Mouse (Mus musculus) midbrain, embryonic 10.5 days (tissue): ENCODE data around the gene Hist1h1c. TPM values are rescaled to one million over a fixed set of nuclear protein-coding genes. Genes with fewer than 3 reads are reported as not detected.
"Not testable (repeated sequence)": the region's sequence is repeated elsewhere in the genome, so short reads cannot be mapped to it uniquely, and the experiment has no call there.

Experiments
- DNase-seq: peaks from one replicate; pipeline ENCODE4 v3.0.0-alpha.2; 2017; ENCODE audit warnings: low spot score
- H3K27ac ChIP-seq: fragments of 300-500 bp; sonication (generic); replicated peaks from 2 replicates; pipeline ENCODE4 v1.5.1; 2016; ENCODE audit warnings: mild to moderate bottlenecking
- H3K27me3 ChIP-seq: fragments of 300-500 bp; sonication (generic); 2 replicates; pipeline ENCODE4 v1.6.1; 2016; ENCODE audit warnings: low read depth, mild to moderate bottlenecking; ENCODE audit not compliant: poor library complexity, severe bottlenecking
- H3K36me3 ChIP-seq: fragments of 300-500 bp; sonication (generic); 2 replicates; pipeline ENCODE4 v1.6.1; 2016; ENCODE audit warnings: mild to moderate bottlenecking, moderate library complexity
- H3K4me1 ChIP-seq: fragments of 300-500 bp; sonication (generic); 2 replicates; pipeline ENCODE4 v1.6.1; 2016
- H3K4me3 ChIP-seq: fragments of 300-500 bp; sonication (generic); 2 replicates; pipeline ENCODE4 v1.5.1; 2016; ENCODE audit warnings: mild to moderate bottlenecking, moderate library complexity
- H3K9me3 ChIP-seq: fragments of 300-500 bp; sonication (generic); replicated peaks from 2 replicates; pipeline ENCODE4 v1.6.1; 2016; ENCODE audit warnings: mild to moderate bottlenecking
- WGBS: fragments of 180-500 bp; shearing (Covaris S2); methylation state at CpG from one replicate; pipeline ENCODE4 v1.1.7; 2016; 5-methylcytosine and 5-hydroxymethylcytosine counted together
- polyA plus RNA-seq: library from polyadenylated mRNA; unstranded; fragments of >200 nt; fragmentation: Nextera tagmentation; extraction: Ambion mirVana; gene quantifications from 2 replicates; pipeline ENCODE4 v1.2.1, GENCODE M21; 2016

Gene Hist1h1c
- polyA plus RNA-seq, 1 experiment from 2014 or later, result 9.5 TPM

DNA sequence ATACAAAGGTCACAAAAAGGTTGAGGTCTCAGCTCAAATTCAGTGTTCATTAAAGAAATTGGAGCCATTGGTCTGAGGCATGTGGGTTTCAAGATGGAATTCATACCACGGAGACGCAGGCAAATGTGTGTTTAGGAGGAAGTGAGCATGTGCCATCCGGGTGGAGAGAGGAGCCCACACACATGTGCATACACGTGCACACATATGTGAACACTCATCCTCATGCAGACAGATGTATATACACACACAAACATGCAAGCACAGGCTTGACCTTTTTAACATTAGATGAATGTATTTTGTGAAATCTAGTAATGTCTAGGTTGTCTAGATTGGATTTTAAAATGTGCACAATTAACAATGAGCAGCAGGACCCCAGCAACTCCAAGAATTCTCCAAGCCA is 36.4 kb upstream of the Hist1h1c start:
- 85% methylated on average over 4 of the region's 4 CpGs for WGBS
- no peak overlapping the region for H3K27ac ChIP-seq

DNA sequence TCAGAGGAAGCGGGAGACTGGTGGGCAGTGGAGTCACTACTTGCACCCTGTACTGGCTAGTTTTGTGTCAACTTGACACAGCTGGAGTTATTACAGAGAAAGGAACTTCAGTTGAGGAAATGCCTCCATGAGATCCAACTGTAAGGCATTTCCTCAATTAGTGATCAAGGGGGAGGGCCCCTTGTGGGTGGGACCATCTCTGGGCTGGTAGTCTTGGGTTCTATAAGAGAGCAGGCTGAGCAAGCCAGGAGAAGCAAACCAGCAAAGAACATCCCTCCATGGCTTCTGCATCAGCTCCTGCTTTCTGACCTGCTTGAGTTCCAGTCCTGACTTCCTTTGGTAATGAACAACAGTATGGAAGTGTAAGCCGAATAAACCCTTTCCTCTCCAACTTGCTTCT is 35.8 kb upstream of the Hist1h1c start:
- H3K4me1 ChIP-seq, result peaks cover 16% of the 10 kb centered on the region
- H3K27me3 ChIP-seq, H3K4me3 ChIP-seq, H3K27ac ChIP-seq, H3K9me3 ChIP-seq, DNase-seq, H3K36me3 ChIP-seq: not testable (repeated sequence)
- 87% methylated on average over 2 of the region's 2 CpGs for WGBS

More for the DNA sequence above, 36.4 kb upstream of the Hist1h1c start:
- no peaks in the 10 kb centered on the region for H3K9me3 ChIP-seq
- no peaks in the 10 kb centered on the region for H3K36me3 ChIP-seq
- no peak for DNase-seq
- H3K4me1 ChIP-seq, result peaks cover 21% of the 10 kb centered on the region
- no peak overlapping the region for H3K4me3 ChIP-seq
- H3K27me3 ChIP-seq, result no peaks in the 10 kb centered on the region

DNA sequence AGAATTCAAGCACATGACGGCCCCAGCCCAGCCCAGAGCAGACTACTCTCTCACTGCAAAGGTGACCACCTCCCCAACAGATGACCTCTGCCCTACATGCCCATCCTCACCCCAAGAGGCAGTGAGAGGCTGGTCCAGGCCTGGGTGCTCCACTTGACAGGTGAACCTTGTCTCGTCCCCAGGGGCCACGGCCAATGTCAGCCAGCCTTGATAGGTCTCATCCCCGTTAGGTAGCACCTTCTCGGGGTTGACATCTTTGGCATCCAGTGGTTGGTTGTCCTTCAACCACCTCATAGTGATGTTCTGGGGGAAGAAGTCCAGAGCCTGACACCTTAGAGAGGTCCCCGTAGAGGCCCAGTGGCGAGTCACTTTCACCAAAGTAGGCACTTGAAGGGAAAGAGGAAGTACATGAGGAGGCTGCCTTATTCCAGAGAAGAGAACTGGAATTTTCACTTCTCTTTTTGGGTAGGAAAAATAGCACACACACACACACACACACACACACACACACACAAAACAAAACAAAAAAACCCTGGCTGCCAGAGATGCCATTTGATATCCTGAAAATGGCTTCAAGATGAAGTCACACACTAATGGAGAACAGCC is 32.8 kb upstream of the Hist1h1c start:
- no peaks in the 10 kb centered on the region for H3K9me3 ChIP-seq
- no peak overlapping the region for H3K4me3 ChIP-seq
- peaks cover 15% of the 10 kb centered on the region for H3K27me3 ChIP-seq
- WGBS, result 95% methylated on average over 7 of the region's 7 CpGs
- peaks cover 22% of the 10 kb centered on the region for H3K4me1 ChIP-seq
- no peaks in the 10 kb centered on the region for H3K36me3 ChIP-seq
- DNase-seq, result peak; percentile 8
- H3K27ac ChIP-seq, result no peak overlapping the region

DNA sequence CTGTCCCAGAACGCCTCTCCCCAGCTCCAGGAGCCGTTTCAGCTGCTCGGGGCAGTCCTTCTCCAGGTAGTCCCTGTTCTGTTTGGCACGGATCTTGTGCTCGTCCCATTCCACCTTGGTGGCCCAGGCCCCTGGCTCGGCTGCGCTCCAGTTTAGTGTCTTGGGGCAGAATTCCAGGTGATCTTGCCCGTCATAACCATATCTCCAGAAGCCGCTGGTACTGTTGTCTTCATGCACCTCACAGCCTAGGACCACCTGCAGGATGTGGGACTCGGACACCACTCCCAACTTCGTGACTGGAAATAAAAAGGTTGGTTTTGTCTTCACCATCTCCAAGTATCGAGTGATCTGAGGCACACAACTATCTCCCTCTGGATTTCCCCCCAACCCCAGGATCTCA is 31.8 kb upstream of the Hist1h1c start:
- no peaks in the 10 kb centered on the region for H3K9me3 ChIP-seq
- H3K27me3 ChIP-seq, result peaks cover 23% of the 10 kb centered on the region
- H3K4me1 ChIP-seq, result peaks cover 18% of the 10 kb centered on the region
- no peak overlapping the region for H3K27ac ChIP-seq
- 92% methylated on average over 12 of the region's 12 CpGs for WGBS
- H3K36me3 ChIP-seq, result no peaks in the 10 kb centered on the region
- peak; percentile 4 for DNase-seq
- H3K4me3 ChIP-seq, result no peak overlapping the region

DNA sequence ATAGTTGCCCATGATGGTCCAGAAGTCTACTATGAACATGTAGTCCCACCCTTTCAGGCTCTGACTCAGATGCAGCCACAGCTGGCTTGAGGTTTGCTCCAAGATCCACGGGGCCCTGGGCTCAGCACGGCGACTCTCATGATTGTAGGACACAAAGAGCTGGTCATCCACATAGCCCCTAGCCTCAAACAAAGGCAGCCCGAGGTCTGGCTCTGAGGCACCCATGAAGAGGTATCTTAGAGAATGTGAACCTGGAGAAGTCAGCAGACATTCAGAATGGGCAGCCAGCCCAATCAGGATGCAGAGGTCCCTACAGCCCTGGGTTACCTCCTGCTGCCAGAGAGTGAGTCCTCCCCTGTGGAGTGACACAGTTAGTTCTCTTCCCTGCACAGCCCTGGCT is 30.6 kb upstream of the Hist1h1c start:
- DNase-seq, result peak; percentile 8
- peaks cover 18% of the 10 kb centered on the region for H3K4me1 ChIP-seq
- peaks cover 23% of the 10 kb centered on the region for H3K27me3 ChIP-seq
- no peak overlapping the region for H3K4me3 ChIP-seq
- H3K36me3 ChIP-seq, result no peaks in the 10 kb centered on the region
- no peaks in the 10 kb centered on the region for H3K9me3 ChIP-seq
- no peak overlapping the region for H3K27ac ChIP-seq
- WGBS, result 85% methylated on average over 4 of the region's 4 CpGs

DNA sequence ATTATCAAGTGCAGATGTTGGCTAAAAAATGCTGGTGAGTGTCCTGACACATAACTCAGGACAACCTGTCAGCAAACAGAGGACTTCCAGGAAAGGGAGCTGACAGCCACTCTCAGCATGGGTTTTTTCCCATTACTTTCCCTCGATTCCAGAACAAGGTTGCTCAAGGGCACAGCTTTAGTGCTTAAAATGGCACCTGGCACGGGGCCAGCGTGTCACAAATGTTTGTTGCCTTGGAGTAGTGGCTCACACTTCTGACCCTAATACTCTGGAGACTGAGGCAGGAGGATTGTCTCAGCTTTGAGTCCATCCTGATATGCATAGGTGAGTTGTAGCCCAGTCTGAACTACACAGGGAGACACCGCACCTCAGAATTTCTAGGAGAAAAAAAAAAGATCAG is 30.0 kb upstream of the Hist1h1c start:
- DNase-seq, result no peak
- H3K9me3 ChIP-seq, result no peaks in the 10 kb centered on the region
- no peak overlapping the region for H3K4me3 ChIP-seq
- H3K27me3 ChIP-seq, result peaks cover 23% of the 10 kb centered on the region
- H3K27ac ChIP-seq, result no peak overlapping the region
- H3K36me3 ChIP-seq, result no peaks in the 10 kb centered on the region
- WGBS, result 84% methylated on average over 4 of the region's 4 CpGs
- peaks cover 18% of the 10 kb centered on the region for H3K4me1 ChIP-seq

DNA sequence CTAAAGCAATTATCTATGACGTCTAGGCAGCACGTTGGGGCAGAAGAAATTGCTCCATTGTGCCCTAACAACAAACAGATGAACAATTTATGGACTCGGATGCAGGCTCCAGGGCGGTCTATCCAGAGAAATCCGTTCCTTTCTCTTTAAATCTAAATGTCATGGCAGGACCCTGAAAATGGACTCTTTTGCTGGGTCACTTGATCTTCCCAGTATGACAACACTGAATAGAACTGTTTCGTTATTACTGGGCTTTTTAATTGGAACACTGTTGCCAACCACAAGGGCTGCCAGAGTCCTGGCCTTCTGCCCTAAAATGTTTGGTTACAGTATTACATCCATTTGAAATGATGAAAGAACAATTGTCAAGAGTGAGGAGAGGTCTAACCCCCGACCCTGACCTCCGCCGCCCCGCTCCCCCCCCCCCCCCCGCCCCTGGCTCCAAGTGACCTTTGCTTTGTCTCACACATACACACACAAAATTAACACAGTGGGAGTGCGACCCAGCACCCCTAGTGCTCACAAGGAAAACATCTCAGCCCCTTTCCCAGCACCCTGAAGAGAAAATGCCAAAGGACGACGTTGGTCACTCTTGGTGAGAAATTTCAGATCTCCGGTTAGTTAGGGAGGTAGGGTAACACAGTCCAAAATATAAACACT is 28.8 kb upstream of the Hist1h1c start:
- Histone ChIP-seq H3K4me1 (peaks cover 18% of the 10 kb centered on the region), H3K36me3 (no peaks in the 10 kb centered on the region), H3K4me3 (peak overlapping the region; percentile 44), H3K9me3 (no peaks in the 10 kb centered on the region), H3K27me3 (peaks cover 23% of the 10 kb centered on the region), H3K27ac (peak overlapping the region; percentile 43)
- 23% methylated on average over 15 of the region's 15 CpGs for WGBS
- peak; percentile 26 for DNase-seq

DNA sequence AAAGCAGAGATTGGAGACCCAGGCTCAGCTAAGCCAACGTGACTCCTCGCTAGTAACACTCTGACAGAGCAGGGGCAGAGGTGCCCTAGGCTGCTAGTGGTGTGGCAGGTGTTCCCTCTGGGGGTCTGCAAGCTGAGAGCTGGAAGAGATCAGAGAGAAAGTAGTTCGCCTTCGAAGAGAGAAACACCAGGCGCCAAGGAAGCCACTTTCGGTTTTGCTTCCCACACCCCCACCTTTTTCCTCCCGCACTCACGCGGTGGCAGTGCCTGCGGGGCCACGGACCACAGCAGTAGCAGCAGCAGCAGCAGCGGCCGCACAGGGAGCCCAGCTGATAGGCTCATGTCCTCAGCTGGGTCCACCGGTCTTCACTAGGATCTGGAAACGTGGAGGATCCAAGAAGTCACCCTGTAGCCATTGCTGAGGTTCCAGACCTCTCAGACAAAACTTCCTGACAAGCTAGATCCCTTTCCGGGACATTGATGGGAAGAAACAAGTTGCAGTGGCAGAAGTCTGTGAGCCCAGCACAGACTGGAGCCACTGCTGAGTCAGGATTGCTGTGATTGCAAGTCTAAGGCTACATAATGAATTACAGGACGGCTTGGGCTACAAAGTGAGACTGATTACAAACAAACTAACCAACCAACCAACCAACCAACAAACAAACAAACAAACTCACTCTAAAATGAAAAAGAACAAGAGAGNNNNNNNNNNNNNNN is 28.1 kb upstream of the Hist1h1c start, which contains the start of gene Hfe:
TSS of gene Hfe (minus strand) at position 481 of the 716 bp plus-strand sequence.
- 5% methylated on average over 17 of the region's 17 CpGs for WGBS
- DNase-seq, result peak; percentile 52
- H3K27ac ChIP-seq, result peak within 1 kb of the TSS; percentile 43
- no peaks in the 10 kb centered on the region for H3K36me3 ChIP-seq
- peaks cover 23% of the 10 kb centered on the region for H3K4me1 ChIP-seq
- H3K27me3 ChIP-seq, result peaks cover 23% of the 10 kb centered on the region
- peak within 1 kb of the TSS; percentile 44 for H3K4me3 ChIP-seq
- H3K9me3 ChIP-seq, result no peaks in the 10 kb centered on the region

DNA sequence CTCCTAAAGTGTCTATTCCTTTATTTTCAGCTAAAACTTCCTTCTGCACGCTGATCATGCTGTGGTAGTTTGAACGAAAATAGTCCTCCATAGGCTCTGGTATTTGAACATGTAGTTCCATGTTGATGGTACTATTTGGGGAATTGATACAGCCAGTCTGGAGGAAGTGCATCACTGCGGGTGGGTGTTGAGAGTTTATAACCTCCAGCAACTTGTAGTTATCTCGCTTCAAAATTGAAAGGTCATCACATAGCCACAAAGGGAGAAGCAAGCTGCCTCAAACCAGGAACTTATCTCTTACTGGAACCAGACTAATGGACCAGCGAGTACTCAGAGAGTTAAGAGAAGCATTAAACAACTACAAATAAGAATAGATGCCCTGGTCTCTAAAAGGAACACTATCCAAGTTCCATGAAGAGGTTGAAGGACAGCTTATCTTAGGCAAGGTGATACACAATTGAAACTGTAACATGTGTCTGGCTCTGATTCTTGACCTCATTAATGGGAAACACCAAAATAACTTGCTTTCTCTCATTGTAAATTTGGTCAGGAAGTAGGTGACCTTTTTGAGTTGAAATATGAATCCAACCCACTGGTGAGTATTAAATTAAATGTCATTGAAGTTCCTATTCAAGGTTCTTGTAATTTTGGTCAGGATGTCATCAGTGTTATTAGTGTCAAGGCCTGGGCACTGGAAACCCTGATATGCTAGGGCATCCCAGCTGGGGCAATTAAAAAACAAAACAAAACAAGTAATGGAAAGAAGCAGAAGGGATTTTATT is 22.2 kb upstream of the Hist1h1c start:
- no peak for DNase-seq
- WGBS, result 88% methylated on average over 5 of the region's 5 CpGs
- H3K36me3 ChIP-seq, result no peaks in the 10 kb centered on the region
- peaks cover 4% of the 10 kb centered on the region; the same call in 1 of the 2 replicates for H3K27me3 ChIP-seq
- H3K27ac ChIP-seq, result no peak overlapping the region
- H3K4me3 ChIP-seq, result no peak overlapping the region
- peaks cover 4% of the 10 kb centered on the region; the same call in 1 of the 2 replicates for H3K4me1 ChIP-seq
- peaks cover 9% of the 10 kb centered on the region; the same call in 1 of the 2 replicates for H3K9me3 ChIP-seq

DNA sequence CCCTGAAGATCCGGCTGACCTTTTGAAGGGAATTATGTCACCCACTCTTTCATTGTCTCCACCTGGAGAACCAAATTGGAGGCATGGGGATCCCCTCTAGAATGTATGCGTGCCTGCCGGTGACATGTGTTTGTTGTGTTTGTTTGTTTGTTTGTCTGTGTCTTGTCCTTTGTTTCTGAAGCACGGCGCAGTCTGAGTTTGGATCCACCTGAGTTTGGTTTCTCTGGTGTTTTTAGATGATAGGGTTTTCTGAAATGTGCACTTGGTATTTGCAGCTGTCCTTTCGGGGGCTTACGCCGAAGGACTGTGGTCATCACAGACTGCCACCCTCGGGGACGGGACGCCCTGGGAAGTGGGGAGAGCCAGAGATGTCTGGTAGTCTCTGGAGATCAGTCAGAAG is 21.4 kb upstream of the Hist1h1c start:
- WGBS, result 58% methylated on average over 11 of the region's 11 CpGs
- H3K27ac ChIP-seq, result 0 out of 2 replicates have a peak overlapping the region, but pooled peaks have one; percentile 17
- peak; percentile 8 for DNase-seq

DNA sequence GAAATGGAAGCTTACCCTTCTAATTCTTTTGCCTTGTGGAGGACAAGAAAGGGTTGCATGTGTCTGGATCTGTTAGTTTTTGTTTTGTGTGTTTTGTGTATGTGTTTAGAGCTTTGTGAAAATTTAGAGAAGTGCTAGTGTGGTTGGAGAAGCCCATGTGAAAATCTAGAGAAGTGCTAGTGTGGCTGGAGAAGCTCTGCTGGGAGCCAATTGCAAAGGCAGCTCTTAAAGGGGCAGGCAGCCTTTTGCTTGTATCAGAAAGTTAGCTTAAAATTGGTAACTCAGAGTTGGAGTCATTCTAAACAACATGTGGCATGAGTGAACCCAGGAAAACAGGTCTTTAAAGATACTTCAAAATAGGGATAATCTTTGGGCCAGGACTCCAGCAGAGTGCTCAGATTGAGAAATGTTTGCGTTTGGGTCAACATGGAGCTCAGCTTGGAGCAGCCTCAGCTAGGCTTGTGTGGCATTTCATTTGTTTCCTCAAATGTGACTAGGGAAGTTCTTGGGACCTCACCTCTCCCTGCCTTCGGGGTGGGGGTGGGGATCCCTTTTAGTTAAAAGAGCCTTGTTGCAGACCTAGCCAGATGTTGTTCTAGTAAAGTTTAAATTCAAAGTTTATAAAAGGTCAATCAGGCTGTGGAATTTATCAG is 20.9 kb upstream of the Hist1h1c start:
- not testable (repeated sequence) for H3K4me3 ChIP-seq, H3K36me3 ChIP-seq, H3K4me1 ChIP-seq, H3K27me3 ChIP-seq, H3K9me3 ChIP-seq
- H3K27ac ChIP-seq, result 0 out of 2 replicates have a peak overlapping the region, but pooled peaks have one; percentile 17
- peak; percentile 10 for DNase-seq
- 8% methylated on average over 2 of the region's 2 CpGs for WGBS

More for the DNA sequence above, 21.4 kb upstream of the Hist1h1c start:
- H3K36me3 ChIP-seq, result no peaks in the 10 kb centered on the region
- H3K9me3 ChIP-seq, result peaks cover 9% of the 10 kb centered on the region; the same call in 1 of the 2 replicates
- peaks cover 4% of the 10 kb centered on the region; the same call in 1 of the 2 replicates for H3K4me1 ChIP-seq
- H3K4me3 ChIP-seq, result no peak overlapping the region
- H3K27me3 ChIP-seq, result no peaks in the 10 kb centered on the region

DNA sequence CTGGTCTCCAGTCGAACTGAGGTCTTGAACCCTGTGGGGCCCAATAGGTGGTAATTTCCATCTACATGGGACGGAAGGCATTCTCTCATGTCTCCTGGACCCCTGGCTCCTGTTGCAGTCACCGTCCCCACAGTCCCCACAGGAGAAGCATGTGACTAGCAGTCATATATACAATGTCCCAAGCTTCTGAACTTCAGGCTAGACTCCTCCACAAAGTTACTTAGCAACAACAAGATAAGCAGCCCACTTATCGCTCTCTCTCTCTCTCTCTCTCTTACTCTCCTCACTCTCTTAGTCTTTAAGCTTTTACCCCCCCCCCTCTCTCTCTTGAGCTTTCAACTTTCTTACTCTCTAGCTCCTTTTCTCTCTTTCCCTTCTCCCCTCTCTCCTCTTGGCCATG is 14.4 kb upstream of the Hist1h1c start:
- Histone ChIP-seq H3K4me3 (no peak overlapping the region), H3K4me1 (peaks cover 7% of the 10 kb centered on the region), H3K27me3 (no peaks in the 10 kb centered on the region), H3K36me3 (no peaks in the 10 kb centered on the region), H3K9me3 (peaks cover 7% of the 10 kb centered on the region; the same call in 1 of the 2 replicates), H3K27ac (no peak overlapping the region)
- peak; percentile 3 for DNase-seq
- WGBS, result 83% methylated on average over 4 of the region's 4 CpGs
